Mouse (Mus musculus): ENCODE data around the gene Snrpb. TPM values are rescaled to one million over a fixed set of nuclear protein-coding genes. Genes with fewer than 3 reads are reported as not detected.
A peak's percentile ranks its signal among the peaks of the same experiment; 100 is the strongest.

Gene Snrpb
- polyA plus RNA-seq, 1 experiment from 2014 or later = 458 TPM

GRCm38 (mm10) chr2:130126073-130126472 lies 53.1 kb downstream of the Snrpb start:
- H3K36me3 ChIP-seq = no peaks in the 10 kb centered on the region
- H3K9me3 ChIP-seq = no peaks in the 10 kb centered on the region
- H3K4me2 ChIP-seq (replicated peaks) = no peak overlapping the region
- H3K27me3 ChIP-seq = no peaks in the 10 kb centered on the region
- WGBS = 43% methylated on average over 1 of the region's 1 CpGs
- H3K4me3 ChIP-seq = no peak overlapping the region
- peak overlapping the region; percentile 38; the same call in 1 of the 2 replicates for H3K27ac ChIP-seq (replicated peaks)
- H3K4me1 ChIP-seq = peaks cover 5% of the 10 kb centered on the region
- no peak overlapping the region for H3K9ac ChIP-seq (replicated peaks)
- no peak for ATAC-seq (replicated peaks)

GRCm38 (mm10) chr2:130125279-130126059 lies 53.7 kb downstream of the Snrpb start:
- peak overlapping the region; percentile 38; the same call in 1 of the 2 replicates for H3K27ac ChIP-seq (replicated peaks)
- no peak overlapping the region for H3K4me3 ChIP-seq
- H3K9ac ChIP-seq (replicated peaks) = no peak overlapping the region
- no peaks in the 10 kb centered on the region for H3K27me3 ChIP-seq
- no peaks in the 10 kb centered on the region for H3K9me3 ChIP-seq
- no peak overlapping the region for H3K4me2 ChIP-seq (replicated peaks)
- no peak for ATAC-seq (replicated peaks)
- peaks cover 5% of the 10 kb centered on the region for H3K4me1 ChIP-seq
- 54% methylated on average over 6 of the region's 6 CpGs for WGBS
- H3K36me3 ChIP-seq = no peaks in the 10 kb centered on the region

Other genes starting within 250 kb of the Snrpb start
- not detected in 2 replicates for gene Tgm3, start 167.1 kb downstream of the Snrpb start, polyA plus RNA-seq (2015; fragmentation: Nextera tagmentation; extraction: Ambion mirVana)
- gene Tgm6, start 67.0 kb downstream of the Snrpb start, polyA plus RNA-seq (2015; fragmentation: Nextera tagmentation; extraction: Ambion mirVana) = 0.09 and 0.26 TPM in 2 replicates
- gene Tmc2, start 15.8 kb upstream of the Snrpb start, polyA plus RNA-seq (2015; fragmentation: Nextera tagmentation; extraction: Ambion mirVana) = not detected in 2 replicates
- gene Nop56, start 95.0 kb upstream of the Snrpb start, polyA plus RNA-seq (2015; fragmentation: Nextera tagmentation; extraction: Ambion mirVana) = 239 and 271 TPM in 2 replicates
- gene Idh3b, start 105.1 kb upstream of the Snrpb start, polyA plus RNA-seq (2015; fragmentation: Nextera tagmentation; extraction: Ambion mirVana) = 165 TPM in 2 replicates
- 3.8 and 4.0 TPM in 2 replicates for gene Ebf4, start 115.8 kb upstream of the Snrpb start, polyA plus RNA-seq (2015; fragmentation: Nextera tagmentation; extraction: Ambion mirVana)
- gene Cpxm1, start 218.2 kb upstream of the Snrpb start, polyA plus RNA-seq (2015; fragmentation: Nextera tagmentation; extraction: Ambion mirVana) = 14.6 and 15.2 TPM in 2 replicates
- 0.24 and 0.25 TPM in 2 replicates for gene Gm28372, start 225.8 kb upstream of the Snrpb start, polyA plus RNA-seq (2015; fragmentation: Nextera tagmentation; extraction: Ambion mirVana)
- gene 1700020A23Rik, start 225.9 kb upstream of the Snrpb start, polyA plus RNA-seq (2015; fragmentation: Nextera tagmentation; extraction: Ambion mirVana) = 0.42 and 0.45 TPM in 2 replicates
- not detected in 2 replicates for gene Tmem239, start 227.1 kb upstream of the Snrpb start, polyA plus RNA-seq (2015; fragmentation: Nextera tagmentation; extraction: Ambion mirVana)
- gene Vps16, start 244.9 kb upstream of the Snrpb start, polyA plus RNA-seq (2015; fragmentation: Nextera tagmentation; extraction: Ambion mirVana) = 116 and 119 TPM in 2 replicates
- 12.4 and 12.8 TPM in 2 replicates for gene Pced1a, start 245.3 kb upstream of the Snrpb start, polyA plus RNA-seq (2015; fragmentation: Nextera tagmentation; extraction: Ambion mirVana)